Mouse (Mus musculus) urinary bladder, postnatal 10 days (tissue): ENCODE measurements around the gene Lgi4.

Experiments
- DNase-seq: peaks from one replicate; pipeline ENCODE4 v3.0.0; 2022; ENCODE audit warnings: low spot score

The Lgi4 gene

DNA sequence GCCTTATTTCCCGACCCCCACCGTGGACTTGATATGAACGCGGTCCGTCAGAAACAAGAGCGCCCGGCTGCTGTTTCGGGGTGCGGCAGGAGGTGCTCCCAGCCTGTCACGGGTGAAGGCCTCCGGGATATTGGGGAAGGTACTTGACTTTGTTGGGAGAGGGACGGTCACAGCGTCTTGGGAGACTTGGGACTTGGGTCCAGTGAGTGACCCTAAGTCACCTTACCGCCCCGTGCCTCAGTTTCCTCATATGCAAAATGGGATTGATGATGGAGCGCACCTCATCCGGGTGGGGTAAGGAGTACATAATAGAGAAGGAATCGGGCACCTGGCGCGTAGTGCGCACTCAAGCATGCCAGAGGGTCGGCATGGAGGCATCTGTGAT lies 6.9 kb upstream of the Lgi4 start:
- DNase-seq: no peak

DNA sequence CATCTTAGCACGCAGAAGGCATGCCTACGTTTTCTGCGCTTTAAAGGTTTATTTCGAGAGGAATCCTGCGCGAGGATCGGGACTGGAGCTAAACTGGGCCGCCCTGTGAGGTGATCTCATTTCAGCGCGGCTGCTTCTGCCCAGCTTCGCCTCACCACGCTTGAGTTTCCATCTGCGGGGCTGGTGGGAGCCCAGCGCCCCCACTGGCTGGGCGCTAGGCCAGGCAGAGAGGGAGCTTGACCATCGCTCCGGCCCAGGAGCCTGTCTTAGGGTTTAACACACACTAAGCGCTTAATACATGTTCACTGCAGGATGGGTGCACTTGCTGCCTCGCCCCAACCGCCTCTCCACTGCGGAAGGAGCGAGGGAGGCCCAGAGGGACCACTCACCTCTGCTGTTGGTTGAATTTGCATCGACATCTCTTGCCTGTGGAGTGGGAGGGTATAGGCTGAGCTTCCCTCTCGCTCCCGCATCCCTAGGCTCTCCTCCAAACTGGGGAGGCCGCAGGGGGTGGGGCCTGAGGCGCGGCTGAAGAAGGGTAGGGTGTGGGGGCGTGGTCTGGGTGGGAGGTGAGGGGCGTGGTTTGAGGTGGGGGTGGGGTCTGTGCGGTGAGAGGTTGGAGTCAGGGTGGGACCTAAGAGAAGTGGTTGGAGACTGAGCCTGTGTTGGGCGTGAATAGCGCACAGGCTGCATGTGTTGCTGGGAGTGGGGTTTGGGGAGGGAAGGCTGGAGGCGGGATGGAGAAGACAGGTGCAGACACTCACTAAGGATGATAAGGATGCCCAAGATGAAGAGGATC lies 6.3 kb upstream of the Lgi4 start:
- DNase-seq: no peak

GRCm38 (mm10) chr7:31053882-31054447 lies 5.2 kb upstream of the Lgi4 start:
- no peak for DNase-seq

- no peak for DNase-seq
Observed at GRCm38 (mm10) chr7:31054661-31055320, 4.4 kb upstream of the Lgi4 start.

DNA sequence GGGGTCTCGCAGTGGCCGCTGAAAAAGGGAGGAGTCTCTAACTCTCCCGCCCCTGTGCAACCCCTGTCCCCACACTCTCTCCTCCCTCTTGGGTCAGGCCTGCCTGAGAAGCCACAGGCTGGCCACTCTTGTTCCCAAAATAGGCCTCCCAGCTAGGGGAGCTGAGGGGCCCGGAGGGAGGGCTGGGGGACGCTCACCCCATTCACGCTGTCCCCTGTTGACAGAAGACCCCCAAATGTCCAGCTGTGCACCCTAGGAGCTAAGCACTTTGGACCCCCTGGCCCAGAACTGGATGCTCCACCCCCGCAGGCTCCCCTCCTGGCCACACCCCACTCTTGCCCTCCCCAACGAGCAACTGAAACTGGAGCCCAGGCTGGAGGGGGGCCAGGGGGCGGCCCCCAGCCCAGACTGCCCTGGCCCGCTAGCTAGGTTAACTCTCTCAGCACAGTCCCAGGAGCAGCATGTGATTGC lies 3.8 kb upstream of the Lgi4 start:
- DNase-seq: peak; percentile 58

DNA sequence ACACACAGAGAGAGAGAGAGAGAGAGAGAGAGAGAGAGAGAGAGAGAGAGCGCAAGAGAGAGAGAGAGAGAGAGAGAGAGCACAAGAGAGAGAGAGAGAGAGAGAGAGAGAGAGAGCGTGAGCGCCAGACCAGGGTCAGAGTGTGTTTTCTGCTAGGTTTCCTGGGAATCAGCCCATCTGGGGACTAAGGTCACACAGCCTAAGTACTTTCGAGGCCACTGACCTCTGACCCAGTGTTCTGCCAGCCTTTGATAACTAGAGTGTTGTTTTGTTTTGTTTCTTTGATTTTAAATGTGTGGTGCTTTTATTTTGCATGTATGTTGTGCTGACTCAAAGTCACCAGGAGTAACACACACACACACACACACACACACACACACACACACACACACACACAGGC lies 3.3 kb upstream of the Lgi4 start:
- no peak for DNase-seq

- DNase-seq: no peak
Observed at GRCm38 (mm10) chr7:31056448-31056847, 2.7 kb upstream of the Lgi4 start.

DNA sequence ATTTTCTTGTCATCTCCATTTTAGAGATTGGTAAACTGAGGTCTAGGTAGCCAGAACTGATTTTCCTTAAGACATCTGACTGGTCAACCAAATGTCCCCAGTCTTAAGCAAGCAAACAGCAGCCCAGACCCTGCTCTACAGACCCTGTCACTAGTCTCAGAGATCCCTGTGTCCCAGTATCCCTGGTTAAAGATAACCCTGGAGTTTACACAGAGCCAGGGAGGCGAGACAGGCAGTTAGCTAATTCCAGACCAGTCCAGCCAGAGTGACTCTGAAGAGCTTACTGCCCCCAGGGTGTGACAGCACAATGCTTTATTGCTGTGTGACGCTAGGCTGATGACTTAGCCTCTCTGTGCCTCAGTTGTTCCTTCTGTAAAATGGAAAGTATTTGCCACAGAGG lies 2.1 kb upstream of the Lgi4 start, which contains the start of gene Fxyd1:
TSS of gene Fxyd1 (minus strand) at position 129 of the 400 bp plus-strand sequence.
- DNase-seq: no peak

DNA sequence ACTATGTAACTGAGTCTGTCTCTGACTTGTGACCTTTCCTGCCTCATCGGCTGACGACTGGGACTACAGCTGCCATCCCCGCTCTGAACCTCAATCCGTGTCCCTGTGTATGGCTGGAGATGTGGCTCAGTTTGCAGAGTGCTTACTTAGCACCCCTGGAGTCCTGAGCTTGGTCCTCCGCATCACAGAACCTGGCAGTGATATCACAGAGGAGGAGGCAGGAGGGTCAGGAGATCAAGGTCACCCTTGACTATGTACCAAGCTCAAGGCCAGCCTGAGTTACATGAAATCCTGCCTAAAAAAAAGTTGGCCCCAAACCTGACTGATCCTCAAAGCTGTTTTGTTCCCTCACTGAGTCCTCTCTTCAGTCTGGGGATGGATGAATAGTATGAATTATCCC lies 1.4 kb upstream of the Lgi4 start:
- DNase-seq: no peak

DNA sequence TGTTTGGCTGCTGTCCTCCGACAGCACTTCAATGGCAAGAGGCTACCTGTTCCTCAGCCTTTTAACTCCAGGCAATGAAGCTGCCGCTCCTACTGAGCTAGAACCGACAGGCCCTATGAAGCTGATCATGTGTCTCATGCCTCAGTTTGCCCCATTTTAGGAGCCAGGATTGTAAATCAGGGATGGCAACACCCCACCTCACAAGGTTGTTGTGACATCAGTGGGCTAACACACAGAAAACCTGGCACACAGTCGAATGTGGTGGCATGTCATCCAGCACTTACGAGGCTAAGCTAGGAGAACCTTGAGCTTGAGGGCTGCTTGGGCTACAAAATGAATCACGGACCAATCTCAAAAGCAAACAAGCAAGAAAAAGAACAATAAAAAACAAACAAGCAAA lies 931 bp upstream of the Lgi4 start:
- no peak for DNase-seq

DNA sequence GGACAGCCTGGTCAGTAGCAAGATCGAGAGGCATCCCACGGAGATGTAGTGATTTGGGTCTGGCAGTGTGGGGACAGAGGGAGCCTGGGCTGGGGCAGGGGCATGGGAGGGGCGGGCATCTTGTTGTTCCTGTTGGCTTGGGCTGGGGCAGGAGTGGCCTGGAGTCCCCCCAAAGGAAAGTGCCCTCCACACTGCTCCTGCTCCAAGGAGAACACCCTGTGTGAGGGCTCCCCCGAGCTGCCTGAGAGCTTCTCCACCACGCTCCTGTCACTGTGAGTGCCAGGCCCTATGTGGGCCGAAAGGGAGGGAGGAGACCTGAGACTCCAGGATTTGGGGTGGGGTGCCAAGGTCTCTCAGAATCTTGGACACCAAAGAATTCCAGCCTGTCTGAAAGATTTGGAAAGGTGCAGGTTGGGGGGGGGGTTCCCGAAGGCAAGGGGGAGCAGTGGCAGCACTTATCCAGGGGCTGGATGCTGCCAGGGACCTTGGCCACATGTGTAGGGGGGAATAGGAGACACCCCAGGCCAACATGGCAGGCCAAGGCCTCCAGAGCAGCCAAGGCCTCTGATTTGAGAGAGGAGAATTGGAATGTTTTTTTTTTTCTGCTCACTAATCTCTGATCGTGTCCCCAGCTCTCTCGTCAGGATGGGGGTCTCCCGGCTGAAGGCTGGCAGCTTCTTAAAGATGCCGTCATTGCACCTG lies 928 bp downstream of the Lgi4 start:
- no peak for DNase-seq

- no peak for DNase-seq
Observed at GRCm38 (mm10) chr7:31060621-31061010, 1.5 kb downstream of the Lgi4 start.

- no peak for DNase-seq
Observed at GRCm38 (mm10) chr7:31063074-31063560, 4.0 kb downstream of the Lgi4 start.

DNA sequence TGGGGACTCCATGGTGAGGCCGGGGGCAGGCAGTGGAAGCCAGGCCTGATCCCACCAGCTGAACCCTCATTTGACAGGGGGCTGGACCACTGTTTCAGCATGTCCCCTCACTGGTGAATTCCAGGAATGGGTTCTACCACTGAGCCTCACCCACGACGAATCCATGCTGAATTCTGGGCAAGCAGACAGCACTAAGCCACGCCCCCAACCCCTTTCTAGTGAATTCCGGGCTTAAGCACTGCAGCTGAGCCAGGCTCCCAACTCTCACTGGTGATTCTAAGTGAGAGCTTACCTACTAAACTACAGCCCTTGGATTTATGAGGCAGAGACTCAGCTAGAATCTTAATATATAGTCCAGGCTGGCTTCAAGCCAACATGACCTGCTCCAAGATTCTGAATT lies 8.7 kb downstream of the Lgi4 start:
- DNase-seq: no peak

GRCm38 (mm10) chr7:31069491-31069890 lies 10.3 kb downstream of the Lgi4 start:
- no peak for DNase-seq

DNA sequence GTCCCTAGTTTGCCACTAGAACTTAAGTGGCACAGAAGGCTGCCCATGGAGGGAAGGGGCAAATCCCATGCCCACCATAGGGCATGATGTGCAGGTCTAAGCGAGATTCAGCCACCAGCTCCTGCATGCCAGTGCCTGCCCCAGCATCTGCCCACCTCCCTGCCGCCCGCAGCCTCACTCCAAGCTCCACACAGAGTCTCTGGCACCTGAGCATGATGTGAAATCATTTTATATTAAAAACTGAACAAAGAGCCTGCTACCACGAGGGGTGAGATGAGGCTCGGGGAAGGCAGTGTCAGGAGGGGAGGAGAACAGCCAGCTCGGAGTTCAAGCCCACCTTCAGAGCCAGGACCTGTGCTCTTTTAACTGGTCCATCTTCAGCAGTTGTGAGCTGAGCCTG lies 11.2 kb downstream of the Lgi4 start:
- DNase-seq: no peak

GRCm38 (mm10) chr7:31072326-31072725 lies 13.2 kb downstream of the Lgi4 start:
- DNase-seq: no peak

GRCm38 (mm10) chr7:31073546-31073945 lies 14.4 kb downstream of the Lgi4 start:
- DNase-seq: no peak

DNA sequence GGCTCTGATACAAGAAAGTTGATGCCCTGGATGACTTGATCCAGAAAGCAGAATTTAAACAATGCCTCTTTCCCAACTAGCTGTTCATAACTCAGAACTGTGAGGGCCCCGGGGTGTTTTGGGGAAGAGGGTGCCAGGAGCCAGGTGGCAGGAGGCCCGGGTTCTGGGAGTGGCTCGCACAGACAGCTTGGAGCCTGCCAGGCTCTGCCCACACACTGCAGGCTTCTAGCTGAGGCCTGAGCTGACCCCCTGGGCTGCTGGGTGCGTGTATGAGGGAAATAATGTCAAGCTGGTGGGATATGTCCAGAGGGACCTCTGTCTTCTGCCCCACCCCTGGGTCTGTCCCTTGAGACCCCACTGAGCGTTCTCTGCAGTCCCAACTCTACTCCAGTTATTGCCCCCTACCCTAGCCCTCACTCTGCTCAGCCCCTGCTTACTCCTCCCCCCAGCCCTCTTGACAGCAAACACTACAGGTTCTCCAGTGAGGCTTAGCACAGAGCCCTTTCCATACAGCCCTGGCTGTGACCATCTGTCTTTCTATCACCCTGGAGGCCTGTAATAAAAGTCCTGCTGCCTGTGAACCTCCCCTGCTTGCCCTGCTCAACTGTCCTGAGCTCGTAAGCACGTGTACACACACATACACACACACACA lies 15.0 kb downstream of the Lgi4 start:
- DNase-seq: no peak

DNA sequence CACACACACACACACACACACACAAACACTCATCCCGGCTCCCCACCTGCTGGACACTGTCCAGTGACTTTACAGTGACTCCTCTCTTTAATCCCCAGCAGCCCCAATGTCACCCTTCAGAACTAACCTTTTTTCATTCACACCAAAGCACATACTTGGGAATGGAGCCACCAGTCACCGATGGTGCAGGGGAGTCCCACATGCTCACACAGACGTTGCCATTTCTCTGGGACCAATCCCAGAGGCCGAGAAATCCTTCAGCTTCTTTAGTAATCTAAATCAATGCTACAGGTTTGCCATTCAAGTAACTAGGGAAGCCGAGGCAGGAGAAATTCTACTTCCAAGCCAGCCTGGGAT lies 15.5 kb downstream of the Lgi4 start:
- DNase-seq: no peak

GRCm38 (mm10) chr7:31076492-31076891 lies 17.4 kb downstream of the Lgi4 start, which contains the start of gene Fxyd3:
Gene Fxyd3, minus strand, starts transcription at chr7:31076704.
- DNase-seq: no peak

DNA sequence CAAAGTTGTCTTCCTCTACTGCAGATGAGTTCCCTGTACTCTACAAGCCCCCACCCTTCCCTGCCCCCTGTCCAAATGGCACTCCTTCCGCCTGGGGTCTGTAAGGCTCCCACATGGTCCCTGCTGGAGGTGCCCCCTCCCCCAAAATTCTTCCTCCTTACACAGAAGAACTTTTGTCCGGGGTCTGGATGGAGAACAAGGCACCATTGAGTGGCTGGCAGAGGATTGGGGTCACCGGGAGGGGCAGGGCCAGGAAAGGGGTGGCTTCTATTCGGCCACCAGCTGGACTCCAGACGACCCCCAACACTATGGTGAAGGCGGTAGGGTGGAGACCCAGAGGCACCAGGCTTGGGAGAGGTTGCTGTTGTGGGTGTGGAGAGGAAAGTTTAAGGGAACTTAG lies 18.3 kb downstream of the Lgi4 start:
- DNase-seq: no peak
